Mouse (Mus musculus) limb, embryonic 11.5 days (tissue): ENCODE measurements around the gene Nubp1. TPM values are rescaled to one million over a fixed set of nuclear protein-coding genes. Genes with fewer than 3 reads are reported as not detected.

Experiments
- ATAC-seq: fragments of 200-750 bp; cut with Nextera tagmentation; 2 replicates; pipeline ENCODE4 v1.8.0; 2017; ENCODE audit warnings: low read depth; ENCODE audit not compliant: insufficient number of reproducible peaks, low FRiP score, low TSS enrichment
- DNase-seq: peaks from one replicate; pipeline ENCODE4 v3.0.0-alpha.2; 2015; ENCODE audit warnings: low spot score
- H3K27ac ChIP-seq: fragments of 300-500 bp; sonication (generic); replicated peaks from 2 replicates; pipeline ENCODE4 v1.5.1; 2014; ENCODE audit warnings: low read depth, mild to moderate bottlenecking, low read length
- H3K27me3 ChIP-seq: fragments of 300-500 bp; sonication (generic); 2 replicates; pipeline ENCODE4 v1.6.1; 2014; ENCODE audit warnings: mild to moderate bottlenecking, low read length, mixed read lengths; ENCODE audit not compliant: control insufficient read depth, insufficient read depth
- H3K36me3 ChIP-seq: fragments of 300-500 bp; sonication (generic); 2 replicates; pipeline ENCODE4 v1.6.1; 2014; ENCODE audit warnings: mild to moderate bottlenecking, low read length, moderate library complexity, mixed read lengths; ENCODE audit not compliant: control insufficient read depth, insufficient read depth
- H3K4me1 ChIP-seq: fragments of 300-500 bp; sonication (generic); 2 replicates; pipeline ENCODE4 v1.6.1; 2014; ENCODE audit warnings: low read length, mixed read lengths; ENCODE audit not compliant: control insufficient read depth, insufficient read depth
- H3K4me2 ChIP-seq: fragments of 300-500 bp; sonication (generic); 2 replicates; pipeline ENCODE4 v1.6.1; 2014; ENCODE audit warnings: low read depth, mild to moderate bottlenecking, moderate library complexity; ENCODE audit not compliant: severe bottlenecking
- H3K4me3 ChIP-seq: fragments of 300-500 bp; sonication (generic); 2 replicates; pipeline ENCODE4 v1.5.1; 2014; ENCODE audit warnings: low read depth, low read length
- H3K9ac ChIP-seq: fragments of 300-500 bp; sonication (generic); 2 replicates; pipeline ENCODE4 v1.6.1; 2014; ENCODE audit warnings: mild to moderate bottlenecking, low read length
- H3K9me3 ChIP-seq: fragments of 300-500 bp; sonication (generic); 2 replicates; pipeline ENCODE4 v1.6.1; 2016; ENCODE audit warnings: low read length; ENCODE audit not compliant: control insufficient read depth
- WGBS: fragments of 180-500 bp; shearing (Covaris S2); extraction: QIAGEN DNeasy Blood & Tissue Kit; methylation state at CpG from one replicate; pipeline ENCODE4 v1.1.7; 2014; 5-methylcytosine and 5-hydroxymethylcytosine counted together
- polyA plus RNA-seq: library from polyadenylated mRNA; unstranded; fragments of >200 nt; fragmentation: Nextera tagmentation; extraction: Ambion mirVana; gene quantifications from 2 replicates; pipeline ENCODE4 v1.2.1, GENCODE M21; 2014

Nubp1 gene
- polyA plus RNA-seq, 1 experiment from 2014 or later, result 89.4 TPM

DNA sequence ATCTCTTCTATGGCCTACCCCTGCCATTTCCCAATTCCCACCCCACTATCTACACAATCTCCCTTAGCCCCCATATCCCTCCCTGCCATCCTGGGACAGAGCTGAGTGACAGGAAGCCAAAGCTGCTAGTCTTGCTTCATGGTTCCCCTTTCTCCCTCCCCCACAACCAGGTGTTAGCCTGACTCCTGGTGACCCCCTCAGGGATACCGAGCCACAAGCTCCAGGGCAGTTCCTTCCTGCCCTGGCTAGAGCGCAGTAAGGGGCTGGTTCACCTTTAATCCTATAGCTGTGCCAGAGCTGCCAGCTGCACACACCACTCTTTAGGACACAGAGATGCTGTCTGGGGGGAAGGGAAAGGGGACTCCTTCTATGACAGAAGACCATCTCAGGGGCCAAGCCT, 36.0 kb downstream of the Nubp1 start:
- H3K36me3 ChIP-seq, result no peaks in the 10 kb centered on the region
- DNase-seq (no peak), ATAC-seq (no peak)
- H3K9ac ChIP-seq, result peak overlapping the region; percentile 64
- no peaks in the 10 kb centered on the region for H3K27me3 ChIP-seq
- H3K4me3 ChIP-seq, result peak overlapping the region; percentile 48
- 38% methylated on average over 2 of the region's 2 CpGs for WGBS
- H3K9me3 ChIP-seq, result no peaks in the 10 kb centered on the region
- H3K27ac ChIP-seq, result no peak overlapping the region
- peak overlapping the region; percentile 88 for H3K4me2 ChIP-seq
- H3K4me1 ChIP-seq, result peaks cover 10% of the 10 kb centered on the region

DNA sequence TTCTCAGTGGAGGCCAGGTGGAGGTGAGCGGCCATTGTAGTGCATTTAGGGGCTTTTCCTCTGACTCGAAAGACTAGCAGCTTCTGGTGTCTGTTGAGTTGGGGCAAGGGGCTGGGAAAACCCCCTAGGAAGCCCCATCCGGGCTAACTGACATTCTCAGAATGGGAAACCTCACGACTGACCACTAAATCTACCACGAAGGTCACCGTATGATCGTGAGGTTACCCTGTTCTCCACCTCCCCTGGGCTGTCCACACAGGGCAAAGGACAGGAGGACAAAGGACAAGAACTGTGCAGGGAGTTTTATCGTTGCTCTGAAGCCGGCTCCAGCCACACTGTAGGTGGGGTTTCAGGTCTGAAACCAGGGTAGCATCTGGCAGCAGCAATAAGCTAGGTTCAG, 37.2 kb downstream of the Nubp1 start:
- 92% methylated on average over 9 of the region's 9 CpGs for WGBS
- Histone ChIP-seq H3K36me3 (no peaks in the 10 kb centered on the region), H3K9ac (no peak overlapping the region), H3K27me3 (no peaks in the 10 kb centered on the region), H3K9me3 (no peaks in the 10 kb centered on the region), H3K4me1 (peaks cover 13% of the 10 kb centered on the region), H3K27ac (no peak overlapping the region), H3K4me3 (no peak overlapping the region), H3K4me2 (no peak overlapping the region)
- ATAC-seq, result no peak
- no peak for DNase-seq

DNA sequence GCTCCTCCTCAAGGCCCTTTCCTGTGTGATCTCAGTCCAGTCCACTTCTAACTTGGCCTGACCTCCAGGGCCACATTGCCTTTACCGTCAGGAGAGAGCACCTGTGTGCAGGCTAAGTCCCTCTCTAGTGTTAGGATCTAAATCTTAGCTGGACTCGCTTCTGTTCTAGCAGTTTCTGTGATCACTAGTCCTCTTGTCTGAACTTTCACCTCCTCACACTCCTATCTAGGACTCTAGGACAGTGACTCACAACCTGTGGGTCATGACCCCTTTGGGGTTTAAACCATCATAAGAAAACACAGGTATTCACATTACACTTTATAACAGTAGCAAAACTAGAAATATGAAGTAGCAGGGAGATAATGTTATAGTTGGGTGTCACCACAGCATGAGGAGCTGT, 40.2 kb downstream of the Nubp1 start:
- Histone ChIP-seq H3K9me3 (no peaks in the 10 kb centered on the region), H3K27me3 (no peaks in the 10 kb centered on the region), H3K27ac (no peak overlapping the region), H3K36me3 (no peaks in the 10 kb centered on the region), H3K9ac (no peak overlapping the region), H3K4me2 (no peak overlapping the region), H3K4me3 (no peak overlapping the region), H3K4me1 (peaks cover 24% of the 10 kb centered on the region)
- DNase-seq (no peak), ATAC-seq (no peak)
- WGBS, result 78% methylated on average over 2 of the region's 2 CpGs

DNA sequence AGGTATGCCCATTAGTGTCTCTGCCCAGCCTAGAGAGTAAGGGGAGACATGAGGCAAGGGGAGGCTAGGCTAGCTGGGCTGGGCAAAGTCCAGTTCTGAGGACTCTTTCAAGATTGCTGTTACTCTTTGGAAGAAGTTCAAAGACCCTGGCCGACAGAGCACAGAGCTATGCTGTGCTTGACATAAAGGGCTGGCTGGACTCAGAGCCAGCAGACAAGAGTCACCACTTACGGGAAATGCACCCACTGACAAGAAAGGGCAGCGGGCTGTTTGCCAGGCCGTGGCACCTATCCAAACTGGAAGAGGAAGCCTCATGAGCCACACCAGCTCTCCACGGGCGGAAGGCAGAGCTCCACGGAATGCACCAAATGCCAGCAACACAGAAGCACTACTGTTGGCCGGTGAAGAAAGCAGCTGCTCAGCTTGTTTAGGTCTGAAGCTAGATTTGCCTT, 40.7 kb downstream of the Nubp1 start:
- DNase-seq, result no peak
- no peak for ATAC-seq
- Histone ChIP-seq H3K9me3 (no peaks in the 10 kb centered on the region), H3K4me3 (no peak overlapping the region), H3K4me1 (peaks cover 23% of the 10 kb centered on the region), H3K9ac (no peak overlapping the region), H3K36me3 (no peaks in the 10 kb centered on the region), H3K4me2 (no peak overlapping the region), H3K27ac (no peak overlapping the region), H3K27me3 (no peaks in the 10 kb centered on the region)
- WGBS, result 89% methylated on average over 8 of the region's 8 CpGs

DNA sequence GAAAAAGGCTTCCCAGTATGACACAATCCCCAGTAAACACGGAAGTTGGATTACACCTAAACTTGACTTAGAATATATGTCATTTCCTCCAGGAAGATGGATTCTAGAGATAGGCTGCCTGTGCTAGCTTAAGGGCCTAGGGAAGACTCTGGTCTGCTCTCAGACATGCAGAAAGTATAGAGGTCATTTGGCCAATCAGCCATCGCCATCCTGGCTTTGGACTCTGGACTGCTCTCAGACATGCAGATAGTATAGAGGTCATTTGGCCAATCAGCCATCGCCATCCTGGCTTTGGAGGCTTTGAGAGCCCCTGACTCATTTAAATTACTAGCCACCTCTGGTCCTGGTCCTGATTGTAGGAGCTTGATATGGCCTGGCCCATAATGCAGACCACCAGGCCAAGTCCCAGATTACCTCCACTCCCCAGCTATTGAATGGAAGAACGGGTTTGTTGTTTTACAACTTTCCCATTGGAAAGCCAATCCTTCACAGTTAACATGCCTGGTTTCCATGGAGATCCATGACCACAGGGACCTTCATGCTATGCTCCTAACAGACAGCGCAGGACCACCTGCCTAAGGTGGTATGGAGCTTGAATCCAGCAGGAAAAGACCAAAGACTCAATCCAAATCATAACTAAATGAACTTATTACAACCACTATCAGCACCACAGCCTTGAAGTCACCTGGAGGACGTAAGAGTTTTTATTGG, 42.3 kb downstream of the Nubp1 start:
- Histone ChIP-seq H3K27ac (peak overlapping the region; percentile 59), H3K9ac (no peak overlapping the region), H3K4me1 (peaks cover 19% of the 10 kb centered on the region), H3K27me3 (no peaks in the 10 kb centered on the region), H3K4me2 (0 out of 2 replicates have a peak overlapping the region, but pooled peaks have one; percentile 10), H3K4me3 (no peak overlapping the region), H3K9me3 (no peaks in the 10 kb centered on the region), H3K36me3 (no peaks in the 10 kb centered on the region)
- WGBS, result 34% methylated on average over 6 of the region's 6 CpGs
- DNase-seq (no peak), ATAC-seq (peak; percentile 57)

DNA sequence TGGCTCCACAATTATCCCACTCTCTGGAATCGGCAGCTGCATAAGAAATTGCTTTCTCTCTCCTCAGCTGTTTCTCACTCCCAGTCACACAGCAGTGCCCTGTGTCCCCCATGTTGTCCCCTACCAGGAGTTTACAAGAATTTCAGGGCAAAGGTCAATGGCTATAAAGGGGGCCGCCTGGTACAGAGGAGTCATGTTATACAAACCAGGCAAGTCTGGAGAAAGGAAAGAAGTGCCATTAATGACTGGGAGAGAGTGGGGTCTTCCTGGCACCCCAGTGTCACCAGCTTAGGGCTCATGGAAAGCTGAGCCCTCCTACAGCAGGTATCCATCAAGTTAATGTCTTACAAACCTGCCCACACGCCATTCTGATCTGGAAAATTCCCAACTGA, 42.8 kb downstream of the Nubp1 start:
- no peaks in the 10 kb centered on the region for H3K27me3 ChIP-seq
- DNase-seq (peak; percentile 75), ATAC-seq (peak; percentile 69)
- H3K4me2 ChIP-seq, result 0 out of 2 replicates have a peak overlapping the region, but pooled peaks have one; percentile 10
- no peaks in the 10 kb centered on the region for H3K9me3 ChIP-seq
- H3K9ac ChIP-seq, result no peak overlapping the region
- H3K4me1 ChIP-seq, result peaks cover 19% of the 10 kb centered on the region
- H3K36me3 ChIP-seq, result no peaks in the 10 kb centered on the region
- peak overlapping the region; percentile 59 for H3K27ac ChIP-seq
- WGBS, result 7% methylated on average over 3 of the region's 3 CpGs
- H3K4me3 ChIP-seq, result no peak overlapping the region

DNA sequence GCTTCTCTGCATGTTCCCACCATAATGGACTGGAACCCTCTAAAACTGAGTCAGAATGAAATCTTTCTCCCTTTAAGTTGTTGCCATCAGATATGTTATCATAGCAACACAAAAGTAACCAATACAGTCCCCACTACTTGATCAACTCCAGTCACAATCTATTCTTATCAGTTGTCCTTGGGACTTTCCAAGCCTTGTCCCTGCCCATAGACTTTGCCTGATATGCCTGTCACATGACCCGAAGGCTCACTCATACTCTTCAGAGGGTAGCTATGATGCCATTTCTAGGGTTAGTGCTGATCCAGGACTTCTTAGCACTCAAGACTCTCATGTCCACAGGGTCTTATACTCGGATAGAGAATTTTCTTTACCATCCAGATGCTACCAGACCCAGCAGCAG, 48.4 kb downstream of the Nubp1 start:
- DNase-seq (no peak), ATAC-seq (no peak)
- Histone ChIP-seq H3K9me3 (no peaks in the 10 kb centered on the region), H3K4me3 (no peak overlapping the region), H3K4me2 (no peak overlapping the region), H3K27me3 (no peaks in the 10 kb centered on the region), H3K27ac (no peak overlapping the region), H3K36me3 (no peaks in the 10 kb centered on the region), H3K4me1 (peaks cover 9% of the 10 kb centered on the region), H3K9ac (no peak overlapping the region)
- WGBS, result 81% methylated on average over 2 of the region's 2 CpGs

DNA sequence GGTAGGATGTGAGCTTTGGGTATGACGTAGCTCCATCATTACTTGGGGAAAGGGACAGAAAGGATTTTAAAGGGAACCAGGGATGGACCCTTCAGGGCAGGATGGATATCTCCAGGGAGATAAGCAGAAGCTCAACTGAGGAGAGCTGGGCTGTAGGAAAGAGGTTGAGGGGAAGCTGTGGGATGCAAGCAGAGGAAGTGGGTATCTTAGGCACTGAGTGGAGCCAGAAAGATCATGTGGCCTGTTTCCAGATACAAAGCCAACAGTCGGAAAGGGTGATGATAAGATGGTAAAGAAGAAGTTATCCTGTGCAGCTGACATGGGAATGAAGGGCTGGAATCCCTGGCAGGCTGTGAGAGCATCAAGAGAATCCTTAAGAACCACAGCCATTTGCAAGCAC, 49.4 kb downstream of the Nubp1 start:
- ATAC-seq (no peak), DNase-seq (no peak)
- no peak overlapping the region for H3K4me2 ChIP-seq
- no peaks in the 10 kb centered on the region for H3K27me3 ChIP-seq
- H3K9me3 ChIP-seq, result no peaks in the 10 kb centered on the region
- peaks cover 5% of the 10 kb centered on the region; the same call in 1 of the 2 replicates for H3K4me1 ChIP-seq
- no peak overlapping the region for H3K27ac ChIP-seq
- H3K9ac ChIP-seq, result no peak overlapping the region
- H3K36me3 ChIP-seq, result no peaks in the 10 kb centered on the region
- H3K4me3 ChIP-seq, result no peak overlapping the region
- WGBS, result 88% methylated on average over 2 of the region's 2 CpGs
